Mouse (Mus musculus) erythroblast, embryonic 14.5 days (primary cell): ENCODE measurements around the gene Adamtsl2. TPM values are rescaled to one million over a fixed set of nuclear protein-coding genes. Genes with fewer than 3 reads are reported as not detected.

Source experiments
- H3K27me3 ChIP-seq: 2 replicates; pipeline ENCODE4 v1.6.1; 2012; ENCODE audit warnings: inconsistent platforms; ENCODE audit not compliant: control insufficient read depth
- H3K36me3 ChIP-seq: 2 replicates; pipeline ENCODE4 v1.6.1; 2012; ENCODE audit warnings: mild to moderate bottlenecking, inconsistent platforms; ENCODE audit not compliant: control insufficient read depth
- H3K4me1 ChIP-seq: 2 replicates; pipeline ENCODE4 v1.6.1; 2012; ENCODE audit warnings: inconsistent platforms; ENCODE audit not compliant: control insufficient read depth
- H3K4me3 ChIP-seq: replicated peaks from 2 replicates; pipeline ENCODE3; 2012; ENCODE audit warnings: moderate library complexity, mild to moderate bottlenecking, inconsistent platforms
- H3K9me3 ChIP-seq: 2 replicates; pipeline ENCODE4 v1.6.1; 2012; ENCODE audit warnings: low read length, inconsistent platforms, mixed read lengths; ENCODE audit not compliant: control insufficient read depth
- GATA1 ChIP-seq: IDR thresholded peaks from 2 replicates; pipeline ENCODE4 v1.6.1; 2012; ENCODE audit warnings: low read length, inconsistent platforms, mixed read lengths
- TAL1 ChIP-seq: IDR thresholded peaks from 3 replicates; pipeline ENCODE4 v1.6.1; 2012; ENCODE audit warnings: low read length, inconsistent platforms, mixed read lengths
- polyA plus RNA-seq: library from polyadenylated mRNA; stranded (reverse); fragments of >175 nt; gene quantifications from 2 replicates; pipeline ENCODE4 v1.2.3, GENCODE M21; 2012

The Adamtsl2 gene
- polyA plus RNA-seq, 1 experiment: not detected

DNA sequence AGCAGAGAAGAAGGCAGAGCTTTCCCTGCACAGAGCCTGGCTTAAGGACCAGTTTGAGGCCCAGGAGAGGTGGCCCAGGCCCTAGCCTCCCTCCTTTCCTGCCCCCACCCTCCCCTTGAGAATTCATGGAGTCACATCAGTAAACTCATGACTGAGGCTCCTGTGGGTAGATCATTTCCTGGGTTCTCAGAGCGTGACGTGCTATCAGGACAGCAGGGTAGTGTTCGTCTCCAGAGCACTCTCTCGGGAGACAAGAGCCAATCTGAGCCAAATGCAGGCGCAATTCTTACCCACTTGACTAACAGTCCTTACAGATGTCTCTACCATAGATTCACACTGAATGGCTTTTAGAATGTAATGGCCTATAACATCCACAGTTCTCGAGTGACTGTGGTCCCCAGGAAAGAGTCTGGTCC is 18.1 kb downstream of the Adamtsl2 start:
- Histone ChIP-seq H3K4me3 (no peak overlapping the region), H3K27me3 (no peaks in the 10 kb centered on the region), H3K36me3 (no peaks in the 10 kb centered on the region), H3K9me3 (no peaks in the 10 kb centered on the region), H3K4me1 (no peaks in the 10 kb centered on the region)
- no peak for TF ChIP-seq TAL1
- TF ChIP-seq GATA1: no peak

DNA sequence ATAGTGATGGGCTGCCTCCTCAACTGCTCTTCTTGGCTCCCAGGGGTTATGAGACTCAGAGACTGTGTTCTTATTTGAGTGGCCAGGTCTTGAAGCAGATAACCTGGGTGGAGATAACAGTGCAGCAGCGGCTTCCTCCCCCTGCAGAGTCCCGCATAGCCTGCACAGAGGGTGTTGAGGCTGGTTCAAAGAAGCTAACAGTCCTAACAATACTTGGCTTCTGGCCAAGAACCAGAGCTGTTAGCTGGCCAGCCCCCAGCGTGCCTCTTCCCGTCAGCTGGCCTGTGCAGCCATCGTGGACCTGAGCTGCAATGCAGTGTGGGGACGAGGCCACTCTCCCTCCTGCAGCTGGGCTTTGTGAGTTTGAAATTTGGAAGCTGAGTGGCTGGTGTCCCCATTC is 18.6 kb downstream of the Adamtsl2 start:
- TF ChIP-seq TAL1 (no peak), GATA1 (no peak)
- H3K27me3 ChIP-seq: no peaks in the 10 kb centered on the region
- no peaks in the 10 kb centered on the region for H3K36me3 ChIP-seq
- no peaks in the 10 kb centered on the region for H3K4me1 ChIP-seq
- no peak overlapping the region for H3K4me3 ChIP-seq
- H3K9me3 ChIP-seq: no peaks in the 10 kb centered on the region

DNA sequence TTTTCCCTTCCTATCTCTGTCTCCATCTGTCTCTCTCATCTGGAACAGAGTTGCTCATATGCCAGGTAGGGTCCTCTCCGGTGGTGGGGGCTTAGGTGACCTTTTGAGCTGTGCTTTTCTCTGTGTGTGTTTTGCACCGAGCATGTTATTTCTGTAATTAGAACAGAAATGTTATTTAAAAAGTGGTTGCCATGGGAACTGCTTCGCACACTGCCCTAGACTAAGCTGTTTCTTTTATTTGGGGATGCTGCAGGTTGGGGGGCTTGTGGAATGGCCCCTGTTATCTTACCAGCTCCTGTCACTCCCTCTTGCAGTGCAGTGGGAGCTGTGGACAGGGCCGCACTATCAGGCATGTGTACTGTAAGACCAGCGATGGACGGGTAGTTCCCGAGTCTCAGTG is 24.4 kb downstream of the Adamtsl2 start:
- no peaks in the 10 kb centered on the region for H3K4me1 ChIP-seq
- no peak overlapping the region for H3K4me3 ChIP-seq
- H3K36me3 ChIP-seq: no peaks in the 10 kb centered on the region
- H3K27me3 ChIP-seq: no peaks in the 10 kb centered on the region
- TF ChIP-seq TAL1 (no peak), GATA1 (no peak)
- no peaks in the 10 kb centered on the region for H3K9me3 ChIP-seq

DNA sequence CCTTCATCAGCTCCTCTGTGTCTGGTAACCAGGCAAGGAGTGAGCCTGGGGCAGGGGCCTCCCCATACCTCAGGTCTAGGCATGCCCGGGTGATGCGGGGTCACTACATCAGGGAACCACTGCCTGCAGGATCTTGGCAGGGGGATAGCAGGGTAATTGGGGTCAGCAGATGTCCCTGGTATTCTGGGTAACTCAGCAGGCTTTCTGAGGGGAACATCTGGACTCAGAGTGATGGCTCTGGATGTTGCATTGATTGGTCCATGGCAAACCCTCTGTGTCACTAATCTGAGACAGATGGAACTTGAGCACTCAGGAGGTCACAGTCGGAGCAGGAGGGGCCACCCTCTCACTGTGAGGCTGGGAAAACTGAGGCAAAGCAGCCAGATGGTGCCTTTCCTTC is 27.6 kb downstream of the Adamtsl2 start:
- H3K36me3 ChIP-seq: no peaks in the 10 kb centered on the region
- H3K4me3 ChIP-seq: no peak overlapping the region
- no peak for TF ChIP-seq TAL1
- no peak for TF ChIP-seq GATA1
- no peaks in the 10 kb centered on the region for H3K9me3 ChIP-seq
- H3K27me3 ChIP-seq: no peaks in the 10 kb centered on the region
- no peaks in the 10 kb centered on the region for H3K4me1 ChIP-seq

DNA sequence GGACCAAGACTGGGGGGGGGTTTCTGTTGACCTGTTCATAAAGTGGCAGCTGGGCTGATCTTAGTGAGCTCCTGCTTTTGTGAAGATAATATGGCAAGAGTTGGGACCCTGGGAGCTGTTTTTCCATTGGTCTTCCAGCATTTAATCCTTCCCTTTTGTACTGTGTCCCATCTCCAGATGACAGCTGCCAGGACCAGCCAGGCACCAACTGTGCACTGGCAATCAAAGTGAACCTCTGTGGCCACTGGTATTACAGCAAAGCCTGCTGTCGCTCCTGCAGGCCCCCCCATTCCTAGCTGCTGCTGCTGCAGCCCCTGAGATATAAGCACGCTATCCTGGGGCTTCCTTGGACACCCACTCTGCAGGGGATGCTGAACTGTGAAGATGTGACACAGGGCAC is 29.0 kb downstream of the Adamtsl2 start:
- Histone ChIP-seq H3K4me3 (no peak overlapping the region), H3K27me3 (no peaks in the 10 kb centered on the region), H3K9me3 (no peaks in the 10 kb centered on the region), H3K36me3 (no peaks in the 10 kb centered on the region), H3K4me1 (no peaks in the 10 kb centered on the region)
- no peak for TF ChIP-seq GATA1
- no peak for TF ChIP-seq TAL1

DNA sequence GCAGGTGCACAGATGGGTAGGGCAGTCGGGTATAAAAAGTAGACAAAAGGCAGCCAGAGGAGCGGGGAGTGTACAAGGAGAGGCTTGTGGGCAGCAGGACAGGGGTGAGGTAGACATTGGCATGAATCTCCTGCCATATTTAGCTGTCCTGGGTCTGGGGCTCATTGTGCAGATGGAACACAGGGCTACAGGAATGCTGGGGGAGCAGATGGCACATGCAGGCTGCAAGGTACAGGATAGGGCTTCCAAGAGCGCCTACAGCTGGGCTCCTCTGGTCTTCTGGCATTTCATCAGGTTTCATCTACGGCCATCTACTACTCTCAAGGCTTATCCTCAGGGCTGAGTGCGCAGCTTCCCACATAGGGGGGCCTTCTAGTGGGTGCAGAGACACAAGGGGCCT is 29.9 kb downstream of the Adamtsl2 start:
- no peaks in the 10 kb centered on the region for H3K27me3 ChIP-seq
- H3K4me3 ChIP-seq: no peak overlapping the region
- H3K36me3 ChIP-seq: no peaks in the 10 kb centered on the region
- no peaks in the 10 kb centered on the region for H3K9me3 ChIP-seq
- H3K4me1 ChIP-seq: no peaks in the 10 kb centered on the region
- TF ChIP-seq TAL1: no peak
- TF ChIP-seq GATA1: no peak

DNA sequence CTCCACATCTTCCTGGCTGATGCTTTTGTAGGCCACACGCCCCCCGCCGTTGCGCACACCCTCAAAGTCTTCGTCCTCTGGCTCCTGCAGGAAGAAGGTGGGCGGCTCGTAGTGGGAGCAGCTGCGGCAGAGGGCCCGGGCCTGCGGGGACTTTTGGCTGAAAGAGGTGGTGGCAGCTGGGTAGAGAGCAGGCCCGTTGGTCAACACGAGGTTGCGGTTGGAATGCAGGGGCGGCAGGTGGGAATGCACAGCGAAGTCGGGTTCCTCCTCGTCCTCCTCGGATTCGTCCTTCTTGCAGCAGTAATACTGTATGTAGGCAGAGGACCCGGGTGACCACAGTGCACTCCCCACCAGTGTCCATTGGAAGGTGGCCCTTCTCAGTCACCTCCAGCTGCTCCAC is 33.4 kb downstream of the Adamtsl2 start:
- Histone ChIP-seq H3K9me3 (no peaks in the 10 kb centered on the region), H3K4me1 (no peaks in the 10 kb centered on the region), H3K4me3 (no peak overlapping the region), H3K36me3 (no peaks in the 10 kb centered on the region), H3K27me3 (no peaks in the 10 kb centered on the region)
- no peak for TF ChIP-seq TAL1
- TF ChIP-seq GATA1: no peak

DNA sequence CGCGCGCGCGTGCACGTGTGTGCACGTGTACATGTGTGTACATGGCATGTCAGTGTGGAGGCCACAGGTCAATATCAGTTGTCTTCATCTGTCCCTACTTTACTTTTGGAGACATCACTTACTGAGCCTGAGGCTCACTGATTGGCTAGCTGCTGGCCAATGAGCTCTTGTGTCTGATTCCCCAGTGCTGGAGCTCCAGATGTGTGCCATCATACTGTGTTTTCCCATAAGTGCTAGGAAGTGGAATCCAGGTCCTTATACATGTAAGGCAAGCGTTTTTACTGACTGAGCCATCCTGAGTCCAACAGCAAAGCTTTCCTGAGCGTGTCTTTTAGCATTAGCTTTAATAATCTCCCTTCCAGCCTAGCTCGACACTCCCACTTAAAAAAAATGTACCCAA is 35.0 kb downstream of the Adamtsl2 start:
- H3K27me3 ChIP-seq: no peaks in the 10 kb centered on the region
- TF ChIP-seq TAL1: no peak
- TF ChIP-seq GATA1: no peak

DNA sequence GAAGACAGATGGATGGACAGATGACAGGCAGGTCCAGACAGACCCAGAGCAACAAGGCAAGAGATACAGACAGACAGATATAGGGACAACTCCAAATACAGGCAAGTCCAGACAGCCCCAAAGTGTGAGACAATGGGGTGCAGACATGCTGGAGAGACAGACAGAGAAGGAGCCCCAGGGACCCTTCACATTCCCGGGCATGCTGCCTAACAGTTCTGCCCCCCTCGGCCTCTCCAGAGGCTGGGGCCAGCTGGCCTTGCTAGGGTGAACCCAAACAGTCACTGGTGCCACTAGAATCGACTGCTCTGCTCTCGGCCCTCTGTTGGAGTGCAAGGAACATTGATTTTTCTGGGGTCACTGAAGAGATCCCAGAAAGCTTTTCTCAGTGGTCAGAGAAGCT is 39.3 kb downstream of the Adamtsl2 start:
- Histone ChIP-seq H3K27me3 (no peaks in the 10 kb centered on the region), H3K36me3 (no peaks in the 10 kb centered on the region), H3K9me3 (no peaks in the 10 kb centered on the region), H3K4me3 (no peak overlapping the region), H3K4me1 (no peaks in the 10 kb centered on the region)
- no peak for TF ChIP-seq TAL1
- TF ChIP-seq GATA1: no peak

More for the DNA sequence above, 35.0 kb downstream of the Adamtsl2 start:
- Histone ChIP-seq H3K4me3 (no peak overlapping the region), H3K9me3 (no peaks in the 10 kb centered on the region), H3K36me3 (no peaks in the 10 kb centered on the region), H3K4me1 (no peaks in the 10 kb centered on the region)

DNA sequence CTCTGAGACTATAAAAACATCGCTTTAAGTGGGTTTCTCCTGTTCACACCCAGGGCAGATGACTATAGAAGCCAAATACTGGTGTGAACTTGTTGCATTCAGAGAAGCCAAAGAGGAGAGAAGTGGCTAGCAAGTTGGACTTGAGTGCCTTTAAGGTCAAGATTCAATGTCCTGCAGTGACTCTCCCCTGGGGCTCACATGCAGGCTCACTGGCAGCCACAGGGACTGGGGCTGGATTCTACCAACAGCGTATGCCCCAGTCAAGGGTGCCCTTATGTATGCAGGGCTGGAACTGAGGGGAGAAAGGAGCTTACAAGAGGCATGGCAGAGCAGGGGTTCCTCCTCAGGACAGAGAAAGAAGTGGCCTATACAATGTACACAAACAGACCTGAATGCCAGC is 40.6 kb downstream of the Adamtsl2 start:
- H3K9me3 ChIP-seq: no peaks in the 10 kb centered on the region
- TF ChIP-seq GATA1: no peak
- H3K4me1 ChIP-seq: no peaks in the 10 kb centered on the region
- H3K4me3 ChIP-seq: no peak overlapping the region
- H3K36me3 ChIP-seq: no peaks in the 10 kb centered on the region
- no peaks in the 10 kb centered on the region for H3K27me3 ChIP-seq

DNA sequence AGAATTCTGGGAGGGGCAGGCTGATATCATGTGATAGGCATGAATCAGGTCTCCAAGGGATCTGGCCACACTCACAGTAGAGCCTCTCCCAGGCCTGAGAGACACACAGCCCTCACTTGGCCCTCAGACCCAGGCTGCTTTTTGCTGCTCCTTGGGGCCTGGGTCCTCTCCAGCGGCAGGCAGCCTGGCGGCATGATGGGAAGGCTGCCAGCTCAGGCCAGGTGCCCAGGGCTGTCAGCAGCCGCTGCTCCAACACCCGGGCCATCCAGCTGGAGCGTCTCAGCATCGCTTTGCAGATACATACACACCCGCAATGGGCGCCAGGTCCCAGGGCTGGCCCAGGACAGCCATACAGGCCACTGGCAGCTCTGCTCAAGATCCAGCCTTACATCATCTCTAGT is 41.1 kb downstream of the Adamtsl2 start:
- H3K36me3 ChIP-seq: no peaks in the 10 kb centered on the region
- no peak for TF ChIP-seq GATA1
- no peak for TF ChIP-seq TAL1
- no peaks in the 10 kb centered on the region for H3K27me3 ChIP-seq

More for the DNA sequence above, 41.1 kb downstream of the Adamtsl2 start:
- no peak overlapping the region for H3K4me3 ChIP-seq
- no peaks in the 10 kb centered on the region for H3K4me1 ChIP-seq
- no peaks in the 10 kb centered on the region for H3K9me3 ChIP-seq
